Mouse (Mus musculus) heart, postnatal 0 days (tissue): ENCODE results near the gene Tigar. TPM values are rescaled to one million over a fixed set of nuclear protein-coding genes. Genes with fewer than 3 reads are reported as not detected.

ENCODE experiments used
- ATAC-seq: fragments of 200-750 bp; cut with Nextera tagmentation; 2 replicates; pipeline ENCODE4 v1.8.0; 2017; ENCODE audit warnings: low read depth, moderate number of reproducible peaks, moderate library complexity; ENCODE audit not compliant: insufficient read depth
- DNase-seq: peaks from one replicate; pipeline ENCODE4 v3.0.0-alpha.2; 2016; ENCODE audit warnings: low spot score
- H3K27ac ChIP-seq: fragments of 300-500 bp; sonication (generic); 2 replicates; pipeline ENCODE4 v1.5.1; 2014; ENCODE audit warnings: low read depth, mild to moderate bottlenecking
- H3K27me3 ChIP-seq: fragments of 300-500 bp; sonication (generic); 2 replicates; pipeline ENCODE4 v1.6.1; 2014; ENCODE audit warnings: low read length, mixed read lengths; ENCODE audit not compliant: control insufficient read depth, insufficient read depth
- H3K36me3 ChIP-seq: fragments of 300-500 bp; sonication (generic); replicated peaks from 2 replicates; pipeline ENCODE4 v1.6.1; 2014; ENCODE audit warnings: low read length, mixed read lengths; ENCODE audit not compliant: control insufficient read depth, insufficient read depth
- H3K4me1 ChIP-seq: fragments of 300-500 bp; sonication (generic); 2 replicates; pipeline ENCODE4 v1.6.1; 2014; ENCODE audit warnings: antibody characterized with exemption; ENCODE audit not compliant: control insufficient read depth, insufficient read depth
- H3K4me2 ChIP-seq: fragments of 300-500 bp; sonication (generic); 2 replicates; pipeline ENCODE4 v1.6.1; 2014; ENCODE audit warnings: low read depth, mild to moderate bottlenecking, low read length, moderate library complexity
- H3K4me3 ChIP-seq: fragments of 300-500 bp; sonication (generic); 2 replicates; pipeline ENCODE4 v1.5.1; 2014; ENCODE audit warnings: low read depth, low read length
- H3K9ac ChIP-seq: fragments of 300-500 bp; sonication (generic); replicated peaks from 2 replicates; pipeline ENCODE4 v1.6.1; 2014; ENCODE audit warnings: low read depth, low read length, mixed read lengths
- H3K9me3 ChIP-seq: fragments of 300-500 bp; sonication (generic); replicated peaks from 2 replicates; pipeline ENCODE4 v1.6.1; 2016; ENCODE audit warnings: low read length; ENCODE audit not compliant: control insufficient read depth
- CTCF ChIP-seq: IDR thresholded peaks from 2 replicates; pipeline ENCODE4 v1.5.1; 2016; ENCODE audit warnings: antibody characterized with exemption, control low read depth, low read depth
- EP300 ChIP-seq: IDR thresholded peaks from 2 replicates; pipeline ENCODE4 v1.6.1; 2016; ENCODE audit warnings: antibody characterized with exemption, low read depth
- WGBS: fragments of 180-500 bp; shearing (Covaris S2); extraction: QIAGEN DNeasy Blood & Tissue Kit; methylation state at CpG from one replicate; pipeline ENCODE4 v1.1.7; 2014; 5-methylcytosine and 5-hydroxymethylcytosine counted together
- polyA plus RNA-seq: library from polyadenylated mRNA; unstranded; fragments of >200 nt; fragmentation: Nextera tagmentation; extraction: Ambion mirVana; gene quantifications from 2 replicates; pipeline ENCODE4 v1.2.1, GENCODE M21; 2015
- total RNA-seq: library from RNA; depleted of rRNA; stranded (reverse); fragments of >200 nt; gene quantifications from 2 replicates; pipeline ENCODE4 v1.2.3, GENCODE M21; 2014; ENCODE audit warnings: low replicate concordance

The Tigar gene
- total and polyA plus RNA-seq, 2 experiments from 2014 or later, result 15.6 to 21.1 TPM

GRCm38 (mm10) chr6:127123506-127123905 is 14.1 kb upstream of the Tigar start:
- no peaks in the 10 kb centered on the region for H3K27me3 ChIP-seq

GRCm38 (mm10) chr6:127122996-127123395 is 13.6 kb upstream of the Tigar start:
- Histone ChIP-seq H3K36me3 (peaks cover 21% of the 10 kb centered on the region), H3K9ac (no peak overlapping the region), H3K4me3 (no peak overlapping the region), H3K9me3 (no peaks in the 10 kb centered on the region), H3K27me3 (no peaks in the 10 kb centered on the region), H3K4me2 (no peak overlapping the region), H3K27ac (no peak overlapping the region), H3K4me1 (no peaks in the 10 kb centered on the region)
- TF ChIP-seq EP300 (no peak), CTCF (no peak)
- DNase-seq (no peak), ATAC-seq (no peak)
- WGBS, result 78% methylated on average over 5 of the region's 5 CpGs

More at GRCm38 (mm10) chr6:127123506-127123905, 14.1 kb upstream of the Tigar start:
- DNase-seq (no peak), ATAC-seq (no peak)
- Histone ChIP-seq H3K36me3 (peaks cover 26% of the 10 kb centered on the region), H3K4me3 (no peak overlapping the region), H3K4me1 (no peaks in the 10 kb centered on the region), H3K27ac (no peak overlapping the region), H3K9me3 (no peaks in the 10 kb centered on the region), H3K4me2 (no peak overlapping the region), H3K9ac (no peak overlapping the region)
- 57% methylated on average over 7 of the region's 7 CpGs for WGBS
- TF ChIP-seq CTCF (no peak), EP300 (no peak)

DNA sequence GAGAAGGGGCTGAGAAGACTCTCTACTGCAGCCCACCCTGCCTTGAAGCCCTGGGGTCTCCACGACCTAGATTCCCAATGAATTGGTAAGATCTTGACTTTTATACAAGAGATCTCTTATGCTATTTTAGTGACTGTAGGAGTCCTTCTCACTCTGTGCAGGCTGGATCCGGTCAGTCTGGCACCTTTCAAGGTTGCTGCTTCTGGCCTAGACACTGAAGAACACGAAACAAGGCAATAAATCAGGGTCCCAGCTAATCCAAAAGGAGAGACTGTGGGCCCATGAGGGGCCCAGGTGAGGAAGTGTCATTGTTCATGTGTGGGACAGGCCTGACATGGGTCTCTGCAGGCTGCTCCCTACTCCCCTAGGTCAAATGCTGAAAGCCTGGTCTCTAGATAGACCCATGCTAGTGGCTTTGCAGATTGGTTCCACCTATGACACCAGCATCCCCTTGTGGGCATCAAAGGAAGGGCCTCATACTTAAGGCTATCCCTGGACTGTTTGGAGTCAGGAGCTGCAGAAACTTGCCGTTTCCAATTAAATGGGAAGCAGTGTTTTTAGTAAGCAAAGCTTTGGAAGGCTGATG is 13.0 kb upstream of the Tigar start:
- Histone ChIP-seq H3K4me2 (no peak overlapping the region), H3K9me3 (no peaks in the 10 kb centered on the region), H3K27me3 (no peaks in the 10 kb centered on the region), H3K36me3 (peaks cover 14% of the 10 kb centered on the region), H3K4me1 (no peaks in the 10 kb centered on the region), H3K27ac (no peak overlapping the region), H3K4me3 (no peak overlapping the region), H3K9ac (no peak overlapping the region)
- ATAC-seq (peak; percentile 57; the same call in 1 of the 2 replicates), DNase-seq (peak; percentile 19)
- TF ChIP-seq EP300 (no peak), CTCF (peak; percentile 86)
- WGBS, result 68% methylated on average over 4 of the region's 4 CpGs

DNA sequence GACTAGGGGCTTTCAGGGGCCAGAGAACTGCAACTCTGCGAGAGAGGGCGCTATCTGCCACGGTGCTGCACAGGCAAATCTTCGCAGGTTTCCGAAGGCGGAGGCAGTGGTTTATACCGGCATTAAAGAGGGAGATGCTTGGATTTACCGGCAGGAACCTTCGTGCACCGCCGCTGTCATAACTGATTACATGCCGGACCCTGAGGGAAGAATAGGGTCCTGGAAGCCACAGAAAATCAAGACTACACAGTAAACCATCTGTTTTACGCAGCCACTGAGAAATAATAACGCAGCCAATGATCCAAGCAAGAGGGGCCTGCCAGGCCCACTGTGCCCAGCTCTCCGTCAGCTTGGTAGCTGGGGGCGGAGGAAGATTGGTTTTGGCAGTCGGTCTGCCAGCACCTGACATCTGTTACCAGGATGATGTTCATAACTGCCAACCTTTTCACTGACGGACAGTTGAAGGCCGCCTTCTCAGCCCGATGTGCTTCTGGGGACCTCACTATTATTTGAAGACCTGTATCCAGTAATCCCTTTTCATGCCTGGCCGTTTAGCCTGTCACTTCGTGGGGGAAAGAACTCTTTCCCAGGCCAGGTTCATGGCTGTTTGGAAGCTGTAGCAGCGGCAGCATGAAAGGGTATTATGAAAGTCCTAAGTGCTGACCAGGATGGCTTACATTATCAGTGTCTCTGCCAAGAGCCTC is 5.5 kb upstream of the Tigar start:
- Histone ChIP-seq H3K4me3 (no peak overlapping the region), H3K9ac (no peak overlapping the region), H3K36me3 (no peaks in the 10 kb centered on the region), H3K27ac (no peak overlapping the region), H3K4me1 (peaks cover 3% of the 10 kb centered on the region; the same call in 1 of the 2 replicates), H3K4me2 (no peak overlapping the region), H3K27me3 (no peaks in the 10 kb centered on the region), H3K9me3 (no peaks in the 10 kb centered on the region)
- 69% methylated on average over 23 of the region's 23 CpGs for WGBS
- DNase-seq, result no peak
- no peak for ATAC-seq
- TF ChIP-seq CTCF (no peak), EP300 (no peak)

DNA sequence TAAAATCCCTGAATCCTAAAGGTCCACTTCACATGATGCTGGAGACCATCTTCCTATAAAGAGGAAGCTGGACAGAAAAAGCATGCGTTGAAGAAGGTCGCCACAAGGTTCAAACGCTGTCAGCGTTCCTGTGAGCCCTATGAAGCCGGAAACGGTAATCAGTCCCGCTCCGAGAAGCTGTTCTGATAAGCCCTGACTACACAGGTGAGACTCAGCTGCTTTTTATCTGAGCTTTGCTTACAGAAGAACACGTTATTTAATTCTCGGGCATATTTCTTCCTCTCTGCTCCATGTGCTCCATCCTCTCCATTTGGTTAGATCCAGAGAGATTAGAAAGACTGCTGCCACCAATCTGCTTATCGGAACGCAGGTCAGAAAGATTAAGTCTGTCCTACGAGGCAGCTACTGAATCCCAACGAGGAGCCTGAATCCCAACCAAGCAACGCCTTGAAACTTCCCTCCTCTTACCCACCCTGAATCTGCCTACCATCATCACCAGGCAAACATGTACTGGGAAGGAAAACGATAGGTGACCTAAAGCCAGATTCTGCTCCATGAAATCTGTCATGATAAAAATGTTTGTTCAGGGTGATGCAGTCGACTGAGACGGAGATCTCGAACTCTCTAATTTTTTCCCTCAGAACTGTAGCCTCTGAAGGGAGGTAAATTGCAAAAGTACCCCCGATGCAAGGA is 843 bp downstream of the Tigar start:
- WGBS, result 8% methylated on average over 20 of the region's 20 CpGs
- Histone ChIP-seq H3K4me3 (peak overlapping the region; percentile 66), H3K27ac (peak overlapping the region; percentile 76; the same call in 1 of the 2 replicates), H3K9me3 (no peaks in the 10 kb centered on the region), H3K9ac (peak overlapping the region; percentile 37), H3K36me3 (peaks cover 2% of the 10 kb centered on the region; the same call in 1 of the 2 replicates), H3K4me2 (peak overlapping the region; percentile 87), H3K4me1 (peaks cover 20% of the 10 kb centered on the region), H3K27me3 (no peaks in the 10 kb centered on the region)
- no peak for TF ChIP-seq EP300
- DNase-seq (no peak), ATAC-seq (no peak)
